Mouse (Mus musculus): Measurements from ENCODE around the gene Cfap221.

GRCm38 (mm10) chr1:120030474-120030873, 33.4 kb upstream of the Cfap221 start:
- TF ChIP-seq POLR2A (IDR thresholded peaks at IDR 0.05; ENCODE audit: control insufficient read depth, low read depth, low read length) (no peak), CTCF (IDR thresholded peaks at IDR 0.05; ENCODE audit: control insufficient read depth, insufficient read depth, insufficient replicate concordance, low read depth, low read length) (no peak)

Data from testis, adult 2 months (tissue).